Mouse (Mus musculus) C2C12 (cell line): Measurements from ENCODE around the gene Adam33. TPM values are rescaled to one million over a fixed set of nuclear protein-coding genes. Genes with fewer than 3 reads are reported as not detected.
A peak's percentile ranks its signal among the peaks of the same experiment; 100 is the strongest.
"Not testable (repeated sequence)": the region's sequence is repeated elsewhere in the genome, so short reads cannot be mapped to it uniquely, and the experiment has no call there.

Experiments
- H3K27me3 ChIP-seq: one replicate; pipeline ENCODE4 v1.6.1; 2011; ENCODE audit not compliant: control insufficient read depth, insufficient read depth, insufficient read length
- H3K36me3 ChIP-seq: one replicate; pipeline ENCODE4 v1.6.1; 2011; ENCODE audit not compliant: control insufficient read depth, insufficient read depth
- H3K4me3 ChIP-seq: one replicate; pipeline ENCODE4 v1.5.1; 2011; ENCODE audit warnings: mild to moderate bottlenecking, control low read depth; ENCODE audit not compliant: poor library complexity, insufficient read depth, severe bottlenecking
- H3K79me2 ChIP-seq: one replicate; pipeline ENCODE4 v1.6.1; 2011; ENCODE audit not compliant: control insufficient read depth, insufficient read depth
- H3K79me3 ChIP-seq: one replicate; pipeline ENCODE4 v1.6.1; 2011; ENCODE audit warnings: low read depth, control low read depth
- H3ac ChIP-seq: one replicate; pipeline ENCODE3; 2011; ENCODE audit warnings: low read depth; ENCODE audit not compliant: control insufficient read depth, insufficient read length
- CEBPB ChIP-seq: IDR thresholded peaks from one replicate; pipeline ENCODE4 v1.6.1; 2011; ENCODE audit warnings: low read depth, mild to moderate bottlenecking, control low read depth, moderate library complexity
- CTCF ChIP-seq: IDR thresholded peaks from one replicate; pipeline ENCODE4 v1.5.1; 2011; ENCODE audit not compliant: control insufficient read depth, insufficient read depth, insufficient read length
- FOSL1 ChIP-seq: IDR thresholded peaks from one replicate; pipeline ENCODE4 v1.8.0; 2011; ENCODE audit warnings: mild to moderate bottlenecking, low read length; ENCODE audit not compliant: poor library complexity, insufficient read depth, severe bottlenecking
- MAX ChIP-seq: IDR thresholded peaks from one replicate; pipeline ENCODE4 v1.6.1; 2011; ENCODE audit warnings: mild to moderate bottlenecking, control low read depth
- MYOD1 ChIP-seq: IDR thresholded peaks from one replicate; pipeline ENCODE4 v1.6.1; 2011; ENCODE audit warnings: low read depth; ENCODE audit not compliant: control insufficient read depth, insufficient read length
- MYOG ChIP-seq: IDR thresholded peaks from one replicate; pipeline ENCODE4 v1.6.1; 2011; ENCODE audit not compliant: control insufficient read depth, insufficient read length; ENCODE audit errors: extremely low read depth
- USF1 ChIP-seq: IDR thresholded peaks from one replicate; pipeline ENCODE4 v1.6.1; 2011; ENCODE audit warnings: low read depth, mild to moderate bottlenecking, control low read depth, moderate library complexity
- polyA plus RNA-seq: library from polyadenylated mRNA; unstranded; fragments of >200 nt; fragmentation: generic; extraction: Trizol; gene quantifications from one replicate; pipeline ENCODE4 v1.2.1, GENCODE M21; 2012; ENCODE audit warnings: missing spikeins

Adam33 gene
- polyA plus RNA-seq, 1 experiment, result not detected

GRCm38 (mm10) chr2:131038197-131038596, 25.4 kb downstream of the Adam33 start:
- no peak for TF ChIP-seq CEBPB
- no peak for TF ChIP-seq USF1
- no peak for TF ChIP-seq MYOD1
- no peak for TF ChIP-seq CTCF
- TF ChIP-seq FOSL1, result no peak
- no peak for TF ChIP-seq MAX
- TF ChIP-seq MYOG, result no peak
- no peaks in the 10 kb centered on the region for H3K36me3 ChIP-seq
- H3K79me2 ChIP-seq, result no peaks in the 10 kb centered on the region
- no peaks in the 10 kb centered on the region for H3K79me3 ChIP-seq
- peaks cover 12% of the 10 kb centered on the region for H3K27me3 ChIP-seq
- no peak overlapping the region for H3K4me3 ChIP-seq
- no peak overlapping the region for H3ac ChIP-seq

- Histone ChIP-seq H3K27me3 (peaks cover 12% of the 10 kb centered on the region), H3K4me3 (no peak overlapping the region)
- peak; percentile 5 for TF ChIP-seq FOSL1
- no peak for TF ChIP-seq CEBPB
- TF ChIP-seq MYOD1, result peak; percentile 89
- TF ChIP-seq USF1, result no peak
- TF ChIP-seq CTCF, result no peak
- TF ChIP-seq MYOG, result no peak
- no peak for TF ChIP-seq MAX
Measured at GRCm38 (mm10) chr2:131037226-131037990, 26.2 kb downstream of the Adam33 start.

GRCm38 (mm10) chr2:131036757-131037156, 26.9 kb downstream of the Adam33 start:
- H3K79me3 ChIP-seq, result no peaks in the 10 kb centered on the region
- H3ac ChIP-seq, result no peak overlapping the region
- TF ChIP-seq CEBPB (peak; percentile 27), MYOG (no peak)
- H3K79me2 ChIP-seq, result no peaks in the 10 kb centered on the region
- no peak overlapping the region for H3K4me3 ChIP-seq
- H3K36me3 ChIP-seq, result no peaks in the 10 kb centered on the region
- peaks cover 11% of the 10 kb centered on the region for H3K27me3 ChIP-seq

More at GRCm38 (mm10) chr2:131037226-131037990, 26.2 kb downstream of the Adam33 start:
- Histone ChIP-seq H3K36me3 (no peaks in the 10 kb centered on the region), H3K79me2 (no peaks in the 10 kb centered on the region), H3ac (no peak overlapping the region), H3K79me3 (no peaks in the 10 kb centered on the region)

- Histone ChIP-seq H3K27me3 (peaks cover 7% of the 10 kb centered on the region), H3K79me2 (no peaks in the 10 kb centered on the region), H3K79me3 (no peaks in the 10 kb centered on the region), H3K36me3 (no peaks in the 10 kb centered on the region), H3ac (no peak overlapping the region), H3K4me3 (no peak overlapping the region)
- TF ChIP-seq CEBPB (no peak), MYOD1 (peak; percentile 64), USF1 (no peak)
Measured at GRCm38 (mm10) chr2:131036343-131036742, 27.3 kb downstream of the Adam33 start.

- not testable (repeated sequence) for H3K79me2 ChIP-seq, H3ac ChIP-seq, H3K36me3 ChIP-seq, H3K4me3 ChIP-seq, H3K27me3 ChIP-seq, H3K79me3 ChIP-seq
Measured at GRCm38 (mm10) chr2:131031406-131031805, 32.2 kb downstream of the Adam33 start.

GRCm38 (mm10) chr2:131030998-131031397, 32.6 kb downstream of the Adam33 start:
- H3K27me3 ChIP-seq, result no peaks in the 10 kb centered on the region
- H3K79me2 ChIP-seq, result no peaks in the 10 kb centered on the region
- no peak overlapping the region for H3K4me3 ChIP-seq
- no peaks in the 10 kb centered on the region for H3K79me3 ChIP-seq
- no peak overlapping the region for H3ac ChIP-seq
- TF ChIP-seq MYOD1 (no peak), USF1 (no peak), MYOG (no peak), MAX (no peak)
- peaks cover 13% of the 10 kb centered on the region for H3K36me3 ChIP-seq
